Mouse (Mus musculus): ENCODE data around the gene Grk6.

DNA sequence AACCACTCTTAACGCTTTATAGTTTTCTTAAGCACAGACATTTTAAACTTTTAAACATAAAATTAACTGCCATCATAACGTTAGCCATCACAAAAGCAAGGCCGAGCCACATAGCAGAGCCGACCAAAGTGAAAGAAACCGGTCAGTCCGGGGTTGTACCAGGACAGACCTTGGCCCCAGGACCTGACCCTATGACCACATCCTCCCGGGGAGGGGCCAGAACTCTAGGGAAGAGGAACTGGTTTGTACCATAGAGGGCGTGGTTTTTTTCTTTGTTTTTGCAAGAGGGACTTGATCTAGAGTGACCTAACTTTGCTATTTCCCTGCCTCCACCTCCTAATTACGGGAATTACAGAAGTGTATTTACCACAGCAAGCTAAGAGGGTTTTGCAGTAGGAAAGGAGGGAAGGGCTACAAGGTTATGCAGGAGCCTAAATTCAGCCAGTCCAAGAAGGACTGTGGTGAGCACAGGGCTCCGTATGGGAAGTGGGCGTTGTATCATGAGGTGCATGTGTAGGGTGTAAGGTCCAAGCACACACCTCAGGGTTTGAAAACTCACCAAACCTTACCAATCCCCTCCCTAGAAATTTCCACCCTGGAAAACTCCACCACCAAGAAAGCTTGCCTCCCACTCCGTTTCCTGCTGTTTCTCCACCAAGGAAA, 15.5 kb upstream of the Grk6 start:
- TF ChIP-seq TCF12 (IDR thresholded peaks at IDR 0.05; ENCODE audit: insufficient read depth, poor library complexity, severe bottlenecking) = no peak
- no peak for TF ChIP-seq POLR2A (IDR thresholded peaks at IDR 0.05; ENCODE audit: insufficient read length, low read depth)

Measured in myocyte (in vitro differentiated cells).